Mouse (Mus musculus): ENCODE measurements around the gene Mt2. TPM values are rescaled to one million over a fixed set of nuclear protein-coding genes. Genes with fewer than 3 reads are reported as not detected.
"Not testable (repeated sequence)": the region's sequence is repeated elsewhere in the genome, so short reads cannot be mapped to it uniquely, and the experiment has no call there.

Gene Mt2
- polyA plus RNA-seq (2015; fragmentation: Nextera tagmentation; extraction: Ambion mirVana) = 26.6 and 33.1 TPM in 2 replicates

GRCm38 (mm10) chr8:94172075-94172808, at the start of gene Mt2:
Gene Mt2 (plus strand): TSS chr8:94172664.
- Histone ChIP-seq H3K27me3 (peaks cover 77% of the 10 kb centered on the region), H3K27ac (0 out of 2 replicates have a peak within 1 kb of the TSS, but pooled peaks have one; percentile 37), H3K4me2 (peak within 1 kb of the TSS; percentile 92), H3K9me3 (no peaks in the 10 kb centered on the region), H3K4me1 (peaks cover 24% of the 10 kb centered on the region), H3K4me3 (peak within 1 kb of the TSS; percentile 46), H3K36me3 (no peaks in the 10 kb centered on the region), H3K9ac (peak within 1 kb of the TSS; percentile 40)
- ATAC-seq (ENCODE audit: borderline replicate concordance, extremely low read depth, low FRiP score, low TSS enrichment) = peak; percentile 79
- WGBS = under 1% methylated on average over 55 of the region's 56 CpGs

- 42% methylated on average over 8 of the region's 8 CpGs for WGBS
- Histone ChIP-seq H3K9ac (no peak overlapping the region), H3K27me3 (no peaks in the 10 kb centered on the region), H3K9me3 (no peaks in the 10 kb centered on the region), H3K27ac (no peak overlapping the region), H3K4me2 (no peak overlapping the region), H3K4me1 (no peaks in the 10 kb centered on the region), H3K36me3 (no peaks in the 10 kb centered on the region), H3K4me3 (no peak overlapping the region)
- ATAC-seq (ENCODE audit: borderline replicate concordance, extremely low read depth, low FRiP score, low TSS enrichment) = no peak
Observed at GRCm38 (mm10) chr8:94122711-94123468, 49.6 kb upstream of the Mt2 start.

GRCm38 (mm10) chr8:94127711-94128110, 44.8 kb upstream of the Mt2 start:
- Histone ChIP-seq H3K9ac (no peak overlapping the region), H3K4me1 (no peaks in the 10 kb centered on the region), H3K27me3 (no peaks in the 10 kb centered on the region), H3K36me3 (no peaks in the 10 kb centered on the region), H3K9me3 (no peaks in the 10 kb centered on the region), H3K4me2 (no peak overlapping the region), H3K4me3 (no peak overlapping the region), H3K27ac (no peak overlapping the region)
- 69% methylated on average over 6 of the region's 6 CpGs for WGBS
- ATAC-seq (ENCODE audit: borderline replicate concordance, extremely low read depth, low FRiP score, low TSS enrichment) = no peak

GRCm38 (mm10) chr8:94129133-94129789, 43.2 kb upstream of the Mt2 start:
- Histone ChIP-seq H3K4me3 (no peak overlapping the region), H3K9ac (no peak overlapping the region), H3K27ac (no peak overlapping the region), H3K4me2 (no peak overlapping the region), H3K27me3 (no peaks in the 10 kb centered on the region), H3K36me3 (no peaks in the 10 kb centered on the region), H3K9me3 (no peaks in the 10 kb centered on the region), H3K4me1 (no peaks in the 10 kb centered on the region)
- WGBS = 85% methylated on average over 6 of the region's 6 CpGs
- ATAC-seq (ENCODE audit: borderline replicate concordance, extremely low read depth, low FRiP score, low TSS enrichment) = no peak

GRCm38 (mm10) chr8:94130126-94130525, 42.3 kb upstream of the Mt2 start:
- no peaks in the 10 kb centered on the region for H3K9me3 ChIP-seq
- ATAC-seq (ENCODE audit: borderline replicate concordance, extremely low read depth, low FRiP score, low TSS enrichment) = no peak
- H3K27me3 ChIP-seq = no peaks in the 10 kb centered on the region
- no peak overlapping the region for H3K9ac ChIP-seq
- H3K4me3 ChIP-seq = no peak overlapping the region
- H3K4me1 ChIP-seq = no peaks in the 10 kb centered on the region
- H3K36me3 ChIP-seq = no peaks in the 10 kb centered on the region
- WGBS = 92% methylated on average over 4 of the region's 4 CpGs
- H3K27ac ChIP-seq = no peak overlapping the region
- H3K4me2 ChIP-seq = no peak overlapping the region

GRCm38 (mm10) chr8:94132096-94132495, 40.4 kb upstream of the Mt2 start:
- no peak overlapping the region for H3K27ac ChIP-seq
- no peaks in the 10 kb centered on the region for H3K9me3 ChIP-seq
- H3K4me1 ChIP-seq = no peaks in the 10 kb centered on the region
- H3K4me2 ChIP-seq = no peak overlapping the region
- H3K36me3 ChIP-seq = no peaks in the 10 kb centered on the region
- 75% methylated on average over 5 of the region's 5 CpGs for WGBS
- H3K9ac ChIP-seq = no peak overlapping the region
- H3K4me3 ChIP-seq = no peak overlapping the region
- no peaks in the 10 kb centered on the region for H3K27me3 ChIP-seq
- no peak for ATAC-seq (ENCODE audit: borderline replicate concordance, extremely low read depth, low FRiP score, low TSS enrichment)

- not testable (repeated sequence) for H3K27ac ChIP-seq; H3K4me2 ChIP-seq; H3K4me3 ChIP-seq; H3K27me3 ChIP-seq; H3K4me1 ChIP-seq; ATAC-seq (ENCODE audit: borderline replicate concordance, extremely low read depth, low FRiP score, low TSS enrichment); H3K36me3 ChIP-seq; H3K9me3 ChIP-seq; H3K9ac ChIP-seq
- 45% methylated on average over 3 of the region's 3 CpGs for WGBS
Observed at GRCm38 (mm10) chr8:94134601-94135000, 37.9 kb upstream of the Mt2 start.

GRCm38 (mm10) chr8:94135556-94135955, 36.9 kb upstream of the Mt2 start:
- WGBS = 81% methylated on average over 6 of the region's 6 CpGs
- ATAC-seq (ENCODE audit: borderline replicate concordance, extremely low read depth, low FRiP score, low TSS enrichment) = no peak
- no peak overlapping the region for H3K4me2 ChIP-seq
- no peak overlapping the region for H3K4me3 ChIP-seq
- H3K36me3 ChIP-seq = no peaks in the 10 kb centered on the region
- H3K9ac ChIP-seq = no peak overlapping the region
- H3K4me1 ChIP-seq = no peaks in the 10 kb centered on the region
- H3K27ac ChIP-seq = no peak overlapping the region
- no peaks in the 10 kb centered on the region for H3K27me3 ChIP-seq
- H3K9me3 ChIP-seq = no peaks in the 10 kb centered on the region

GRCm38 (mm10) chr8:94136192-94136591, 36.3 kb upstream of the Mt2 start:
- no peaks in the 10 kb centered on the region for H3K4me1 ChIP-seq
- H3K4me2 ChIP-seq = no peak overlapping the region
- no peaks in the 10 kb centered on the region for H3K27me3 ChIP-seq
- no peak overlapping the region for H3K9ac ChIP-seq
- no peaks in the 10 kb centered on the region for H3K36me3 ChIP-seq
- no peak for ATAC-seq (ENCODE audit: borderline replicate concordance, extremely low read depth, low FRiP score, low TSS enrichment)
- H3K4me3 ChIP-seq = no peak overlapping the region
- no peak overlapping the region for H3K27ac ChIP-seq
- H3K9me3 ChIP-seq = no peaks in the 10 kb centered on the region
- 53% methylated on average over 7 of the region's 7 CpGs for WGBS

- H3K9me3 ChIP-seq = no peaks in the 10 kb centered on the region
- no peak within 1 kb of the TSS for H3K27ac ChIP-seq
- H3K4me1 ChIP-seq = no peaks in the 10 kb centered on the region
- no peaks in the 10 kb centered on the region for H3K27me3 ChIP-seq
- H3K9ac ChIP-seq = no peak within 1 kb of the TSS
- ATAC-seq (ENCODE audit: borderline replicate concordance, extremely low read depth, low FRiP score, low TSS enrichment) = no peak
- no peak within 1 kb of the TSS for H3K4me3 ChIP-seq
- 25% methylated on average over 6 of the region's 6 CpGs for WGBS
- H3K36me3 ChIP-seq = no peaks in the 10 kb centered on the region
- no peak within 1 kb of the TSS for H3K4me2 ChIP-seq
Observed at GRCm38 (mm10) chr8:94136933-94137332, 35.5 kb upstream of the Mt2 start, which contains the start of gene Mt4. Gene Mt4 (plus strand): TSS chr8:94137197.

- H3K4me1 ChIP-seq = no peaks in the 10 kb centered on the region
- H3K9me3 ChIP-seq = no peaks in the 10 kb centered on the region
- H3K36me3 ChIP-seq = no peaks in the 10 kb centered on the region
- no peak for ATAC-seq (ENCODE audit: borderline replicate concordance, extremely low read depth, low FRiP score, low TSS enrichment)
- WGBS = 78% methylated on average over 4 of the region's 4 CpGs
- no peak overlapping the region for H3K4me2 ChIP-seq
- no peaks in the 10 kb centered on the region for H3K27me3 ChIP-seq
- no peak overlapping the region for H3K9ac ChIP-seq
- no peak overlapping the region for H3K27ac ChIP-seq
- H3K4me3 ChIP-seq = no peak overlapping the region
Observed at GRCm38 (mm10) chr8:94140266-94140795, 32.1 kb upstream of the Mt2 start.
